Mouse (Mus musculus): ENCODE results near the gene Fxyd6. TPM values are rescaled to one million over a fixed set of nuclear protein-coding genes. Genes with fewer than 3 reads are reported as not detected.

The Fxyd6 gene
- total and polyA plus RNA-seq, 3 experiments = not detected

- H3K4me1 ChIP-seq (ENCODE audit: control insufficient read depth in 1 of 2, insufficient read depth in 2 of 2, low read length in 2 of 2) = no peaks in the 10 kb centered on the region
- H3K27me3 ChIP-seq (ENCODE audit: control insufficient read depth in 1 of 2, insufficient read depth in 2 of 2, low read length in 2 of 2) = no peaks in the 10 kb centered on the region; a peak in 2 of 4 replicates
- H3K79me2 ChIP-seq (ENCODE audit: control insufficient read depth, insufficient read depth, low read length, poor library complexity) = no peaks in the 10 kb centered on the region
- H3K4me3 ChIP-seq (ENCODE audit: control insufficient read depth in 1 of 2, insufficient read depth in 1 of 2, low read depth in 2 of 2, low read length in 2 of 2) = no peak overlapping the region
- no peaks in the 10 kb centered on the region for H3K9me3 ChIP-seq (replicated peaks; ENCODE audit: insufficient read depth, low read length)
- TF ChIP-seq KAT2A (conservative IDR thresholded peaks at IDR 0.05; ENCODE audit: low read depth, low read length) (no peak), UBTF (IDR thresholded peaks at IDR 0.05; ENCODE audit: borderline replicate concordance, insufficient read depth, low read depth, low read length) (no peak), EP300 (IDR thresholded peaks at IDR 0.05; ENCODE audit: low read depth in 1 of 2, low read length in 2 of 2) (no peak)
- no peak overlapping the region for H3K27ac ChIP-seq (ENCODE audit: control insufficient read depth, low read depth, low read length)
- DNase-seq (ENCODE audit: low read depth, low spot score) = no peak
- H3K9ac ChIP-seq (ENCODE audit: control insufficient read depth, low read depth, low read length, poor library complexity, severe bottlenecking) = no peak overlapping the region
- no peaks in the 10 kb centered on the region for H3K36me3 ChIP-seq (ENCODE audit: control insufficient read depth in 1 of 2, insufficient read depth in 2 of 2, low read length in 2 of 2)
Observed at GRCm38 (mm10) chr9:45368341-45368901, 1.6 kb upstream of the Fxyd6 start.

- no peak overlapping the region for H3K9ac ChIP-seq (ENCODE audit: control insufficient read depth, low read depth, low read length, poor library complexity, severe bottlenecking)
- no peaks in the 10 kb centered on the region for H3K79me2 ChIP-seq (ENCODE audit: control insufficient read depth, insufficient read depth, low read length, poor library complexity)
- no peaks in the 10 kb centered on the region; a peak in 2 of 4 replicates for H3K27me3 ChIP-seq (ENCODE audit: control insufficient read depth in 1 of 2, insufficient read depth in 2 of 2, low read length in 2 of 2)
- TF ChIP-seq CHD2 (IDR thresholded peaks at IDR 0.05; ENCODE audit: low read length) = no peak
- TF ChIP-seq POLR2A (IDR thresholded peaks at IDR 0.05; ENCODE audit: control insufficient read depth in 1 of 2, insufficient read depth in 1 of 2, low read depth in 1 of 2, low read length in 2 of 2, poor library complexity in 1 of 2) = 0 out of 4 replicates have a peak, but pooled peaks of 1 of the 2 experiments have one; percentile 11
- H3K4me1 ChIP-seq (ENCODE audit: control insufficient read depth in 1 of 2, insufficient read depth in 2 of 2, low read length in 2 of 2) = no peaks in the 10 kb centered on the region
- no peak for DNase-seq (ENCODE audit: low read depth, low spot score)
- H3K4me3 ChIP-seq (ENCODE audit: control insufficient read depth in 1 of 2, insufficient read depth in 1 of 2, low read depth in 2 of 2, low read length in 2 of 2) = no peak overlapping the region
- H3K9me3 ChIP-seq (replicated peaks; ENCODE audit: insufficient read depth, low read length) = no peaks in the 10 kb centered on the region
- no peak overlapping the region for H3K27ac ChIP-seq (ENCODE audit: control insufficient read depth, low read depth, low read length)
- H3K36me3 ChIP-seq (ENCODE audit: control insufficient read depth in 1 of 2, insufficient read depth in 2 of 2, low read length in 2 of 2) = no peaks in the 10 kb centered on the region
Observed at GRCm38 (mm10) chr9:45370616-45371336, 791 bp downstream of the Fxyd6 start.

- H3K27me3 ChIP-seq (ENCODE audit: control insufficient read depth in 1 of 2, insufficient read depth in 2 of 2, low read length in 2 of 2) = no peaks in the 10 kb centered on the region; a peak in 2 of 4 replicates
- no peaks in the 10 kb centered on the region for H3K4me1 ChIP-seq (ENCODE audit: control insufficient read depth in 1 of 2, insufficient read depth in 2 of 2, low read length in 2 of 2)
- H3K27ac ChIP-seq (ENCODE audit: control insufficient read depth, low read depth, low read length) = no peak overlapping the region
- TF ChIP-seq MAX (IDR thresholded peaks at IDR 0.05; ENCODE audit: low read length) = no peak
- TF ChIP-seq MAZ (IDR thresholded peaks at IDR 0.05; ENCODE audit: low read depth, low read length) = no peak
- TF ChIP-seq USF1 (IDR thresholded peaks at IDR 0.05; ENCODE audit: low read depth, low read length) = no peak
- no peak for TF ChIP-seq NRF1 (IDR thresholded peaks at IDR 0.05; ENCODE audit: insufficient read depth, low read depth, low read length, poor library complexity, severe bottlenecking)
- TF ChIP-seq TBP (IDR thresholded peaks at IDR 0.05; ENCODE audit: low read depth, low read length) = no peak
- TF ChIP-seq ZC3H11A (IDR thresholded peaks at IDR 0.05; ENCODE audit: low read depth, low read length) = no peak
- TF ChIP-seq CHD1 (IDR thresholded peaks at IDR 0.05; ENCODE audit: low read depth, low read length) = no peak
- TF ChIP-seq ELF1 (IDR thresholded peaks at IDR 0.05; ENCODE audit: low read depth, low read length) = no peak
- TF ChIP-seq KAT2A (conservative IDR thresholded peaks at IDR 0.05; ENCODE audit: low read depth, low read length) = no peak
- no peak for TF ChIP-seq MYB (IDR thresholded peaks at IDR 0.05; ENCODE audit: low read depth, low read length)
- no peaks in the 10 kb centered on the region for H3K79me2 ChIP-seq (ENCODE audit: control insufficient read depth, insufficient read depth, low read length, poor library complexity)
- DNase-seq (ENCODE audit: low read depth, low spot score) = no peak
- H3K36me3 ChIP-seq (ENCODE audit: control insufficient read depth in 1 of 2, insufficient read depth in 2 of 2, low read length in 2 of 2) = no peaks in the 10 kb centered on the region
- no peak overlapping the region for H3K9ac ChIP-seq (ENCODE audit: control insufficient read depth, low read depth, low read length, poor library complexity, severe bottlenecking)
- no peak overlapping the region for H3K4me3 ChIP-seq (ENCODE audit: control insufficient read depth in 1 of 2, insufficient read depth in 1 of 2, low read depth in 2 of 2, low read length in 2 of 2)
- no peaks in the 10 kb centered on the region for H3K9me3 ChIP-seq (replicated peaks; ENCODE audit: insufficient read depth, low read length)
Observed at GRCm38 (mm10) chr9:45371337-45371707, 1.3 kb downstream of the Fxyd6 start.
